Mouse (Mus musculus): ENCODE results near the gene Slc15a2. TPM values are rescaled to one million over a fixed set of nuclear protein-coding genes. Genes with fewer than 3 reads are reported as not detected.

The Slc15a2 gene
- total RNA-seq, 1 experiment = 6.6 TPM

GRCm38 (mm10) chr16:36821474-36821873 lies 36.7 kb upstream of the Slc15a2 start:
- Histone ChIP-seq H3K9ac (ENCODE audit: insufficient read depth, low read depth, low read length, poor library complexity, severe bottlenecking) (no peak overlapping the region), H3K27ac (ENCODE audit: insufficient read depth, low read depth, low read length, poor library complexity, severe bottlenecking) (no peak overlapping the region), H3K9me3 (ENCODE audit: control insufficient read depth, insufficient read depth, low read depth, low read length) (no peaks in the 10 kb centered on the region), H3K36me3 (ENCODE audit: control insufficient read depth, insufficient read depth, low read length, poor library complexity, severe bottlenecking) (no peaks in the 10 kb centered on the region), H3K4me3 (ENCODE audit: insufficient read depth in 1 of 2, low read depth in 1 of 2, low read length in 2 of 2, poor library complexity in 1 of 2, severe bottlenecking in 1 of 2) (no peak overlapping the region), H3K4me1 (ENCODE audit: control insufficient read depth in 2 of 2, insufficient read depth in 2 of 2, low read length in 2 of 2, poor library complexity in 1 of 2) (peaks cover 2 to 4% of the 10 kb centered on the region in 2 experiments; a peak in 3 of 4 replicates)
- peak; percentile 85 for DNase-seq (ENCODE audit: low read depth, low spot score)
- no peak for TF ChIP-seq ZNF384 (IDR thresholded peaks at IDR 0.05; ENCODE audit: low read depth, low read length)
- TF ChIP-seq MAFK (IDR thresholded peaks at IDR 0.05; ENCODE audit: insufficient read depth, low read depth, low read length) = no peak
- no peak for TF ChIP-seq ZC3H11A (IDR thresholded peaks at IDR 0.05; ENCODE audit: borderline replicate concordance, low read depth, low read length)
- TF ChIP-seq HCFC1 (IDR thresholded peaks at IDR 0.05; ENCODE audit: borderline replicate concordance, insufficient read depth, low read length) = no peak
- no peak for TF ChIP-seq CHD2 (IDR thresholded peaks at IDR 0.05; ENCODE audit: low read depth, low read length)
- in situ Hi-C loops (cut with MboI; ENCODE audit: low sequenced_read_pairs in 2 of 2, unreplicated experiment in 2 of 2) = no loop called here

DNA sequence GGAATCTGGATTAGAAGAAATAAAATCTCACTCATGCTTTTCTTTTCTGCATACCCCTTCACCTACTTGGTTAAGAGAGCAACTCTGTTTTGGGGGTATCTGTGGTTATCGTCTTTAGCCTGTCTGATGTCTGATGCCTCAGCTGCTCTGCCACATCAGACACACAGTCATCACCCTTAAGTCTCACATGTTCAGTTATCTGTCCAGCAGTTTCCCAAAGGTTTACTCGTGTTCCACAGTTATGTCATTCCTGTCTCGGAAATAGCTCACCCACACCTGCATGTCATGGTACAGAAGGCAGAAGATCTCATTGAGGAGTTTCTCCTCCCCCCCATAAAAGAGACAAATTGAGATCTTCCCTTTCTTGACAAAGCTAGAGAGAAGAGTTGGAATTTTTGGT lies 36.0 kb upstream of the Slc15a2 start:
- no peak overlapping the region for H3K4me3 ChIP-seq (ENCODE audit: insufficient read depth in 1 of 2, low read depth in 1 of 2, low read length in 2 of 2, poor library complexity in 1 of 2, severe bottlenecking in 1 of 2)
- H3K9me3 ChIP-seq (ENCODE audit: control insufficient read depth, insufficient read depth, low read depth, low read length) = no peaks in the 10 kb centered on the region
- peaks cover 2 to 4% of the 10 kb centered on the region in 2 experiments; a peak in 3 of 4 replicates for H3K4me1 ChIP-seq (ENCODE audit: control insufficient read depth in 2 of 2, insufficient read depth in 2 of 2, low read length in 2 of 2, poor library complexity in 1 of 2)
- DNase-seq (ENCODE audit: low read depth, low spot score) = no peak
- no peaks in the 10 kb centered on the region for H3K36me3 ChIP-seq (ENCODE audit: control insufficient read depth, insufficient read depth, low read length, poor library complexity, severe bottlenecking)
- no peak for TF ChIP-seq ZNF384 (IDR thresholded peaks at IDR 0.05; ENCODE audit: low read depth, low read length)
- TF ChIP-seq HCFC1 (IDR thresholded peaks at IDR 0.05; ENCODE audit: borderline replicate concordance, insufficient read depth, low read length) = no peak
- no peak overlapping the region for H3K9ac ChIP-seq (ENCODE audit: insufficient read depth, low read depth, low read length, poor library complexity, severe bottlenecking)
- in situ Hi-C loops (cut with MboI; ENCODE audit: low sequenced_read_pairs in 2 of 2, unreplicated experiment in 2 of 2) = no loop called here
- no peak overlapping the region for H3K27ac ChIP-seq (ENCODE audit: insufficient read depth, low read depth, low read length, poor library complexity, severe bottlenecking)

DNA sequence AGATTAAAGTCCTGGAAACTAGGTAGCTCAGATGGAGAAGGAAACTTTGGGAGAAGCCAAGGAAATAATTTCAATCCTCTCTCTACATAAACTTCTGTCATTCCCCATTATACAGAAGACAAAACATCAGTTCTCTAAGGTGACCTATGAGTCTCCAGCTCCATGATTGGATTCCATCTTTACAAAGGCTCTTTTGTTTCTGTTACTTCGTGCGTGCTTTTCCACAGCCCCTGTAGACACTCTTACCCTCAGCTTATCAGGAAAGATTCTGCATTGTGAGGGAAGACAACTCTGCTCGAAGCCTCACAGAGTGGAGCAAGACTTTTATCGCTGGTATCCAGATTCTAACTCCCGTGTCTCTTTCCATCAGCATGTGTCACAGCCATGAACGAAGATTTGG lies 35.3 kb upstream of the Slc15a2 start:
- no peaks in the 10 kb centered on the region for H3K9me3 ChIP-seq (ENCODE audit: control insufficient read depth, insufficient read depth, low read depth, low read length)
- in situ Hi-C loops (cut with MboI; ENCODE audit: low sequenced_read_pairs in 2 of 2, unreplicated experiment in 2 of 2) = no loop called here
- DNase-seq (ENCODE audit: low read depth, low spot score) = no peak
- no peak overlapping the region for H3K27ac ChIP-seq (ENCODE audit: insufficient read depth, low read depth, low read length, poor library complexity, severe bottlenecking)
- H3K4me1 ChIP-seq (ENCODE audit: control insufficient read depth in 2 of 2, insufficient read depth in 2 of 2, low read length in 2 of 2, poor library complexity in 1 of 2) = peaks cover 2 to 4% of the 10 kb centered on the region in 2 experiments; a peak in 3 of 4 replicates
- no peak overlapping the region for H3K9ac ChIP-seq (ENCODE audit: insufficient read depth, low read depth, low read length, poor library complexity, severe bottlenecking)
- H3K36me3 ChIP-seq (ENCODE audit: control insufficient read depth, insufficient read depth, low read length, poor library complexity, severe bottlenecking) = no peaks in the 10 kb centered on the region
- no peak for TF ChIP-seq ZC3H11A (IDR thresholded peaks at IDR 0.05; ENCODE audit: borderline replicate concordance, low read depth, low read length)
- H3K4me3 ChIP-seq (ENCODE audit: insufficient read depth in 1 of 2, low read depth in 1 of 2, low read length in 2 of 2, poor library complexity in 1 of 2, severe bottlenecking in 1 of 2) = no peak overlapping the region

DNA sequence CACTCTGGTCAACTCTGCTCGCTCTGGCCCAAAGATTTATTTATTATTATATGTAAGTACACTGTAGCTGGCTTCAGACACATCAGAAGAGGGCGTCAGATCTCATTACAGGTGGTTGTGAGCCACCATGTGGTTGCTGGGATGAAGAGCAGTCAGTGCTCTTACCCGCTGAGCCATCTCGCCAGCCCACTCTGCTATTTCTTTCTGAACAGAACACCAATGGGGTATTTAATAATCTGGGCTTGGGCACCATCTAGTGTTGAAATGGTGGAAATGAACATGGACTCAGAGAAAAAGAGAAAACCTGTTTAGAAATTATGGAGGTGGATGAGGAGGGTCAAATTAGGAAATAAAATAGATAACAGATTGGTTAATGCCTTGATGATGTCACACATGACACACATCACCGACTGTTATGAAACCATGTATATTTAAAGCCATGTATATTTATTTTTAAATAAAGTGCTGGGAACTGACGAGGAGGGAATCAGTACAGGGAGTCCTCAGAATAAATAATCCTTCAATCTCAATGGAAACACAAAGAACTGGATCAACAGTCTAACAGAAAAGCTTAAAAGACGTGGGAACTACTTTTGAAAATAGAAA lies 32.7 kb upstream of the Slc15a2 start:
- Histone ChIP-seq H3K27ac (ENCODE audit: insufficient read depth, low read depth, low read length, poor library complexity, severe bottlenecking) (no peak overlapping the region), H3K9ac (ENCODE audit: insufficient read depth, low read depth, low read length, poor library complexity, severe bottlenecking) (no peak overlapping the region), H3K9me3 (ENCODE audit: control insufficient read depth, insufficient read depth, low read depth, low read length) (no peaks in the 10 kb centered on the region), H3K4me3 (ENCODE audit: insufficient read depth in 1 of 2, low read depth in 1 of 2, low read length in 2 of 2, poor library complexity in 1 of 2, severe bottlenecking in 1 of 2) (no peak overlapping the region), H3K4me1 (ENCODE audit: control insufficient read depth in 2 of 2, insufficient read depth in 2 of 2, low read length in 2 of 2, poor library complexity in 1 of 2) (peaks cover 2 to 4% of the 10 kb centered on the region in 2 experiments; a peak in 3 of 4 replicates), H3K36me3 (ENCODE audit: control insufficient read depth, insufficient read depth, low read length, poor library complexity, severe bottlenecking) (no peaks in the 10 kb centered on the region)
- peak; percentile 77 for DNase-seq (ENCODE audit: low read depth, low spot score)
- in situ Hi-C loops (cut with MboI; ENCODE audit: low sequenced_read_pairs in 2 of 2, unreplicated experiment in 2 of 2) = loop anchor here in 1 of 2 experiments (10.0 kb wide), 1 partner anchor 343 kb away; no protein-coding TSS in a partner anchor
- TF ChIP-seq ZC3H11A (IDR thresholded peaks at IDR 0.05; ENCODE audit: borderline replicate concordance, low read depth, low read length) (peak; percentile 92), HCFC1 (IDR thresholded peaks at IDR 0.05; ENCODE audit: borderline replicate concordance, insufficient read depth, low read length) (no peak), CHD2 (IDR thresholded peaks at IDR 0.05; ENCODE audit: low read depth, low read length) (no peak)

DNA sequence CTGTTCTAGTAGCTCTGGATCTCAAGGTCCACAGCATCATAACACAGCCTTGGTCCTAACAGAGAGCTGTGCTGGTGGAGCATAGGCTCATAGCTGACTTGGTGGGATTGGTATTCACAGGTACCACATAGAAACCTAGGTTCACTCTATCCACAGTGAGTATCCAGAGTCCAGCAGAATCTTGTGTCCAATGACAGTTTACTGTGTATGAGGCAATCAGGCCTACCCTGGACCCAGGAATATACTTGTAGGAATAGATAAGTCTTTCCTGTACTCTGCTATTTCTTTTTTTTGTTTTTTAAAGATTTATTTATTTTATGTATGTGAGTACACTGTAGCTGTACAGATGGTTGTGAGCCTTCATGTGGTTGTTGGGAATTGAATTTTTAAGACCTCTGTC lies 32.2 kb upstream of the Slc15a2 start:
- H3K27ac ChIP-seq (ENCODE audit: insufficient read depth, low read depth, low read length, poor library complexity, severe bottlenecking) = no peak overlapping the region
- no peaks in the 10 kb centered on the region for H3K36me3 ChIP-seq (ENCODE audit: control insufficient read depth, insufficient read depth, low read length, poor library complexity, severe bottlenecking)
- H3K9ac ChIP-seq (ENCODE audit: insufficient read depth, low read depth, low read length, poor library complexity, severe bottlenecking) = no peak overlapping the region
- H3K4me3 ChIP-seq (ENCODE audit: insufficient read depth in 1 of 2, low read depth in 1 of 2, low read length in 2 of 2, poor library complexity in 1 of 2, severe bottlenecking in 1 of 2) = no peak overlapping the region
- TF ChIP-seq ZC3H11A (IDR thresholded peaks at IDR 0.05; ENCODE audit: borderline replicate concordance, low read depth, low read length) (no peak), MAFK (IDR thresholded peaks at IDR 0.05; ENCODE audit: insufficient read depth, low read depth, low read length) (no peak), HCFC1 (IDR thresholded peaks at IDR 0.05; ENCODE audit: borderline replicate concordance, insufficient read depth, low read length) (no peak), ZNF384 (IDR thresholded peaks at IDR 0.05; ENCODE audit: low read depth, low read length) (no peak), CHD2 (IDR thresholded peaks at IDR 0.05; ENCODE audit: low read depth, low read length) (no peak)
- in situ Hi-C loops (cut with MboI; ENCODE audit: low sequenced_read_pairs in 2 of 2, unreplicated experiment in 2 of 2) = loop anchor here in 1 of 2 experiments (10.0 kb wide), 1 partner anchor 342 kb away; no protein-coding TSS in a partner anchor
- no peak for DNase-seq (ENCODE audit: low read depth, low spot score)
- no peaks in the 10 kb centered on the region for H3K9me3 ChIP-seq (ENCODE audit: control insufficient read depth, insufficient read depth, low read depth, low read length)
- peaks cover 2 to 3% of the 10 kb centered on the region in 2 experiments; a peak in 3 of 4 replicates for H3K4me1 ChIP-seq (ENCODE audit: control insufficient read depth in 2 of 2, insufficient read depth in 2 of 2, low read length in 2 of 2, poor library complexity in 1 of 2)
